Mouse (Mus musculus) left cerebral cortex, adult 2 months (tissue): ENCODE measurements at regions not wholly inside any gene's neighbourhood (a gene's known extent, or its start where the extent isn't known, plus 50 kb on each side); places are given as distances from the start of the nearest gene placed in this dataset.

Source experiments
- DNase-seq, 2 experiments: peaks; one replicate each; pipeline ENCODE4 v3.0.0; 2021 to 2022; ENCODE audit warnings: low spot score in 2 of 2, mixed read lengths in 1 of 2; ENCODE audit errors: extremely low spot score in 1 of 2
- H3K27ac ChIP-seq: fragments of 200-600 bp; 2 replicates; pipeline ENCODE4 v1.8.1; 2022
- H3K4me3 ChIP-seq: fragments of 200-600 bp; 2 replicates; pipeline ENCODE4 v1.8.1; 2022
- CTCF ChIP-seq: fragments of 200-600 bp; IDR thresholded peaks from 2 replicates; pipeline ENCODE4 v1.8.1; 2022; ENCODE audit warnings: antibody characterized with exemption, mild to moderate bottlenecking, moderate library complexity
- intact Hi-C: fragments of 180-260 bp; cut with DNase I; formaldehyde crosslinking; loops from one replicate; pipeline ENCODE4 v1.15.1; 2025

GRCm38 (mm10) chr11:45269215-45269614 is 582.6 kb upstream of the Clint1 start:
- no peak for DNase-seq
- intact Hi-C loops, result no loop called here
- Histone ChIP-seq H3K27ac (no peak overlapping the region), H3K4me3 (no peak overlapping the region)
- TF ChIP-seq CTCF, result no peak

GRCm38 (mm10) chr11:45271206-45271605 is 580.6 kb upstream of the Clint1 start:
- intact Hi-C loops, result no loop called here
- no peak for DNase-seq
- H3K4me3 ChIP-seq, result no peak overlapping the region
- H3K27ac ChIP-seq, result no peak overlapping the region
- TF ChIP-seq CTCF, result no peak

- no peak for TF ChIP-seq CTCF
- intact Hi-C loops, result no loop called here
Observed at GRCm38 (mm10) chr11:45274446-45275119, 577.3 kb upstream of the Clint1 start.

DNA sequence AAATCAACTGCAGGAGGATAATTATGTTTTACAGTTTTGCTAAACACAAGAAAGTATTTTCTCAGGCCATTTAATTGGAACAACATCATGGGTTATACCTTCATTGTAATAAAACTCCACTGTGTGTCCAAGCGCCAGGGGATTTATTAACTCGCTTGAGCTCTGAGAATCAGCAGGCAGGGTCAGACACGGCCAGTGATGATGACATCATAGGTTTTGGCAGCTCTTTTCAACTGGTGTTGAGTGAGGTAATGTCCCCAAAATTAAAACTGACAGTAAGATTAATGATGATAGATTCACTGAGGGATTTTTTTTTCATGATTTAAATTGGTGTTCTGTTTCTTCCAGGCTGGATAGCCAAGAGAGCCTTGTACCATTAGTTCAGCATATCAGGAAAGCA is 576.7 kb upstream of the Clint1 start:
- no peak for TF ChIP-seq CTCF
- intact Hi-C loops, result no loop called here
- no peak for DNase-seq
- Histone ChIP-seq H3K27ac (no peak overlapping the region), H3K4me3 (no peak overlapping the region)

More at GRCm38 (mm10) chr11:45274446-45275119, 577.3 kb upstream of the Clint1 start:
- no peak overlapping the region for H3K4me3 ChIP-seq
- DNase-seq, result no peak
- no peak overlapping the region for H3K27ac ChIP-seq

GRCm38 (mm10) chr11:45296772-45297171 is 555.1 kb upstream of the Clint1 start:
- intact Hi-C loops, result no loop called here
- TF ChIP-seq CTCF, result no peak
- H3K4me3 ChIP-seq, result no peak overlapping the region
- no peak for DNase-seq
- no peak overlapping the region for H3K27ac ChIP-seq

- intact Hi-C loops, result no loop called here
- H3K27ac ChIP-seq, result no peak overlapping the region
- DNase-seq, result no peak
- no peak overlapping the region for H3K4me3 ChIP-seq
- no peak for TF ChIP-seq CTCF
Observed at GRCm38 (mm10) chr11:45311934-45312333, 539.9 kb upstream of the Clint1 start.

- Histone ChIP-seq H3K4me3 (no peak overlapping the region), H3K27ac (no peak overlapping the region)
- intact Hi-C loops, result no loop called here
- no peak for TF ChIP-seq CTCF
- no peak for DNase-seq
Observed at GRCm38 (mm10) chr11:45323766-45324165, 528.1 kb upstream of the Clint1 start.

DNA sequence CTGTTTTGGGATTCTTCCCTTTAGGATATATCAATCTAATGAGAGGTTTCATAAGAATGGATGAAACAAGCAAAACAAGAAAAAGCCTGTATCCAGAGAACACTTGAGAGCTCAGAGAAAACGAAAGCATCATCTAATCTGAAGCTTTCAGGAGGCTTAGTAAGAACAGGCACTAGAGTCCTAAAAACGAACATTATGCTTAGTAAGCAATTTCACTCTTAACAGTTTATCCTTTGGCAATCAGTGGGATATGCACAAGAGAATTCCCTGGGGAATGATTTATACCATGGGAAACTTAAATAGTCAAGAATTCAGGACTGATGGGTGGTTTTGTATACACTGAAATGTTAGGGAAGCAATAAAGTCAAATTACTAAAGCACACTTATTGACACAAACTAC is 521.5 kb upstream of the Clint1 start:
- no peak for TF ChIP-seq CTCF
- no peak overlapping the region for H3K27ac ChIP-seq
- no peak for DNase-seq
- H3K4me3 ChIP-seq, result no peak overlapping the region
- intact Hi-C loops, result no loop called here

DNA sequence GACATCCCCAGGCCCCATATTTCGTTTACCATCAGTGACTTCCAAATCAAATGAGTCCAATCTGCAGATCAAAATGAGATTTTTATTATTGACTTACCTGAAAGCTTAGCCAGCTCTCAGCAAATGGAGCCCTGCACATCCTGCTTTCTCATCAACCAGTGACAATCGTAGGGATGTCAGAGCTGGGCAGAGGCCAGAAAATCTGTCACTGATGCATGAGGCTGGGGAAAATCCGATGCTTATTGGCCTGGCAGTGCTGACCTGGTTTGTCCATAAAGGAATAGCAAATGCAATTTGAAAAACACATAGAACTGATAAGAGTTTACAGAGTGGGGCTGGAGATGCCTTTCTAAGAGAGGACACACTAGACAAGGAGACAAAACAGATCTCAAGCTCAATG is 518.1 kb upstream of the Clint1 start:
- no peak overlapping the region for H3K27ac ChIP-seq
- intact Hi-C loops, result no loop called here
- no peak overlapping the region for H3K4me3 ChIP-seq
- no peak for DNase-seq
- TF ChIP-seq CTCF, result no peak

DNA sequence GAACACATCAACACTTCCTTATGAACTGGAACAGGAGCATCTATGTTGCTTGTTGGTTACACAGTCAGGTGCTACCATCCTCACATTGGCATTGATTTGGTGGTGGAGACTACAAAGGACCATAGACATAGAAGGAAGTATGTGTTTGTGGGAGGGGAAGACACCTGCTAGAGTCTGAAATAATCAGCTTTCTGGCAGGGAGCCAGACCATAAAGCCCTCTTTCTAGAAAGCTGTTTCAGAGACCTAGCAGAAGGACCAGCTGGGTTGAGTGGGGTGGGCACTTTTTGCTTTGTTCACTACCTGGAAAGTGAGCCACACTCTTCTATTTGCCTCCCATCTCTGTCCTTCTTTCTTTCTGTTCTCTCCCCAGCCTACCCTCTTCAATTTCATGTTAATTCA is 502.5 kb upstream of the Clint1 start:
- no peak for TF ChIP-seq CTCF
- DNase-seq, result no peak
- Histone ChIP-seq H3K4me3 (no peak overlapping the region), H3K27ac (no peak overlapping the region)
- intact Hi-C loops, result no loop called here

DNA sequence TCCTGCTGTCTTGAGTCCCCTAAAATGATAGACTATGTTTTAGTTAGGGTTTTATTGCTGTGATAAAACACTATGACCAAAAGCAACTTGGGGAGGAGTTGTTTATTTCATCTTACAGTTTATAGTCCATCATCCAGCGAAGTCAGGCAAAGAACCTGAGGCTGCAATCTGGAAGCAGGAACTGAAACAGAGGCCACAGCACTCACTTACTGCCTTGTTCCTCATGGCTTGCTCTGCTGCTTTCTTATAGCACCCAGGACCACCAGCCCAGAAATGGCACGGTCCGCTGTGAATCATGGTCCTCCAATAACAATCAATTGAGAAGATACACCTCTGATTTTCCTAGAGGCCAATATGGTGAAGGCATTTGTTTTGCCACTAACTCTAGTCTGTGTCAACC is 486.5 kb upstream of the Clint1 start:
- DNase-seq, result no peak
- Histone ChIP-seq H3K27ac (no peak overlapping the region), H3K4me3 (no peak overlapping the region)
- no peak for TF ChIP-seq CTCF
- intact Hi-C loops, result no loop called here

DNA sequence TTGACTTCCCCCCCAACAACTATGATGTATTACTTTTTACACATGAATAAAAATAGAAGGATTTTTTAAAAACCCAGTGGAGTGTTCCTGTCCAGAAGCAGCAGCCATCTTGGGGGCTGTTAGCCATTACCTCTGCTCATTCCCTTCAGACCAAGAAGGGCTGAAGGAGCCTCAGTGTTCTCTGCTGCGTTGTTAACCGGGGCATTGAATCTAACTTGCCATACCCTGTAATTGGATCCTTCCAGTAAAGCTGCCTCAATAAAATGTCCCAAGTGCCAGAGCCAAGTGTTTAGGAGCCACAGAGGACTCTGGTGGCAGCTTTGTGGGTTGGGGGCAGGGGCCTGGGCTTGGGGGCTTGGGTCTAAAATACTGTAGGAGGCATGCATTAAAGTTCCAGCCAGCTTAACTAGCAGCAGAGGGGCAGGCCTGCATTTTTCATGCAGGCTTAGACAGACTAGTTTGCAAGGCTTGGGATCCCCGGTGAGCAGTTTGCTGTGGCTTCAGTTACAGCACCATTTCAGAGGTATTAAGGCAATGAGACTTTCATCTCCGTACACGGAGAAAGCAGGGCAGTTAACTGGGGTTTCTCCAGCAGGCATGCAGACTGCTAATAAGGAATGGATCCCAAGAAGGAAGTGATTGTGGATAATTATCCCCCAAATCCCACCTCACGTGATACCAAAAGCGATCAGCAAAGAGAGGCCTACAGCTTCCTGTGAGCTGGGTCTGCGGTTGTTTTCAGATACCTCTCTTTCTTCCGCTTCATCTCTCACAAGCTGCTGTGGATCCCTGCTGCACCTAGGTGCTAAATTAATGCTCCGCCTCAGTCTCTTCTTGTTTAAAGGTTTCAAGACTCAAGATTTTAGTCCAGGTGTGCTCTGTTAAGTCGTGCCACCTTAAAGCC is 462.4 kb upstream of the Clint1 start:
- no peak for TF ChIP-seq CTCF
- intact Hi-C loops, result no loop called here
- no peak for DNase-seq
- H3K27ac ChIP-seq, result no peak overlapping the region
- H3K4me3 ChIP-seq, result no peak overlapping the region
